Mouse (Mus musculus) heart, postnatal 10 days (tissue): ENCODE data around the gene Slitrk2. TPM values are rescaled to one million over a fixed set of nuclear protein-coding genes. Genes with fewer than 3 reads are reported as not detected.

ENCODE experiments used
- DNase-seq, 2 experiments: peaks; one replicate each; pipeline ENCODE4 v3.0.0; 2021
- intact Hi-C: fragments of 180-260 bp; cut with DNase I; formaldehyde crosslinking; loops from one replicate; pipeline ENCODE4 v1.15.1; 2025
- total RNA-seq, 2 experiments: library from RNA; stranded (reverse); gene quantifications; 2 replicates each; pipeline ENCODE4 v1.2.3; 2021

Gene Slitrk2
- total RNA-seq = under 1 TPM; 0.45 to 0.69 TPM

GRCm38 (mm10) chrX:66648911-66649620, at the start of gene Slitrk2:
Gene Slitrk2, plus strand, starts transcription at chrX:66649318.
- intact Hi-C loops = no loop called here
- DNase-seq = no peak

GRCm38 (mm10) chrX:66605490-66605889, 43.6 kb upstream of the Slitrk2 start:
- intact Hi-C loops = no loop called here
- no peak for DNase-seq

GRCm38 (mm10) chrX:66652455-66653144, 3.5 kb downstream of the Slitrk2 start:
- peak; percentile 41 to 42 for DNase-seq
- intact Hi-C loops = no loop called here

- intact Hi-C loops = loop anchor here (5.0 kb wide), 1 partner anchor 1655 kb away; no protein-coding TSS in a partner anchor
- peak in 1 of 2 experiments; percentile 12 for DNase-seq
Measured at GRCm38 (mm10) chrX:66657365-66657764, 8.2 kb downstream of the Slitrk2 start.

- no peak for DNase-seq
- intact Hi-C loops = no loop called here
Measured at GRCm38 (mm10) chrX:66676959-66677358, 27.8 kb downstream of the Slitrk2 start.

- no peak for DNase-seq
- intact Hi-C loops = no loop called here
Measured at GRCm38 (mm10) chrX:66678646-66679045, 29.5 kb downstream of the Slitrk2 start.
